Mouse (Mus musculus) G1E (cell line): ENCODE measurements around the gene Pcbp4. TPM values are rescaled to one million over a fixed set of nuclear protein-coding genes. Genes with fewer than 3 reads are reported as not detected.
A peak's percentile ranks its signal among the peaks of the same experiment; 100 is the strongest.

Experiments used
- ATAC-seq: 2 replicates; pipeline ENCODE4 v1.8.0; 2016; ENCODE audit warnings: mild to moderate bottlenecking; ENCODE audit not compliant: insufficient number of reproducible peaks, poor library complexity, low FRiP score, severe bottlenecking; ENCODE audit errors: extremely low read depth
- DNase-seq: peaks from one replicate; pipeline ENCODE4 v3.0.0; 2012; ENCODE audit warnings: low spot score
- H3K27me3 ChIP-seq: 2 replicates; pipeline ENCODE4 v1.6.1; 2012; ENCODE audit warnings: mild to moderate bottlenecking, low read length, inconsistent platforms; ENCODE audit not compliant: insufficient read depth
- H3K36me3 ChIP-seq: replicated peaks from 2 replicates; pipeline ENCODE3; 2012; ENCODE audit warnings: mild to moderate bottlenecking, inconsistent platforms
- H3K4me1 ChIP-seq: 2 replicates; pipeline ENCODE4 v1.6.1; 2012; ENCODE audit warnings: low read depth, low read length, inconsistent platforms, mixed read lengths; ENCODE audit not compliant: insufficient read depth
- H3K4me3 ChIP-seq: 2 replicates; pipeline ENCODE4 v1.5.1; 2012; ENCODE audit warnings: low read depth, mild to moderate bottlenecking, inconsistent platforms, low read length, moderate library complexity, mixed read lengths
- H3K9me3 ChIP-seq: replicated peaks from 2 replicates; pipeline ENCODE4 v1.6.1; 2012; ENCODE audit warnings: inconsistent platforms
- CTCF ChIP-seq: IDR thresholded peaks from 2 replicates; pipeline ENCODE4 v1.5.1; 2012; ENCODE audit warnings: low read depth, low read length, inconsistent platforms, mixed read lengths
- GATA1 ChIP-seq: IDR thresholded peaks from 2 replicates; pipeline ENCODE4 v1.6.1; 2012; ENCODE audit warnings: borderline replicate concordance, low read length, inconsistent platforms, mixed read lengths
- GATA2 ChIP-seq: IDR thresholded peaks from 2 replicates; pipeline ENCODE4 v1.6.1; 2012; ENCODE audit warnings: low read depth, low read length, inconsistent platforms, borderline replicate concordance
- POLR2AphosphoS5 ChIP-seq: IDR thresholded peaks from 2 replicates; pipeline ENCODE4 v1.6.1; 2012; ENCODE audit warnings: low read depth, low read length, inconsistent platforms; ENCODE audit not compliant: insufficient replicate concordance
- TAL1 ChIP-seq: conservative IDR thresholded peaks from 2 replicates; pipeline ENCODE4 v1.6.1; 2012; ENCODE audit warnings: low read depth, low read length, inconsistent platforms, mixed read lengths
- polyA plus RNA-seq: library from polyadenylated mRNA; stranded (reverse); fragments of >175 nt; gene quantifications from 2 replicates; pipeline ENCODE4 v1.2.3, GENCODE M21; 2012
- total RNA-seq, 2 experiments: library from RNA; stranded (forward) in 1 of 2; stranded (reverse) in 1 of 2; fragments of 200-1000 nt in 1 of 2; fragments of >200 nt in 1 of 2; fragmentation: Nextera tagmentation in 1 of 2; gene quantifications; 2 replicates each; pipeline ENCODE4 v1.2.3; 2014 to 2017

Pcbp4 gene
- total and polyA plus RNA-seq, 3 experiments: 2.8 to 18.9 (median 9.9) TPM

DNA sequence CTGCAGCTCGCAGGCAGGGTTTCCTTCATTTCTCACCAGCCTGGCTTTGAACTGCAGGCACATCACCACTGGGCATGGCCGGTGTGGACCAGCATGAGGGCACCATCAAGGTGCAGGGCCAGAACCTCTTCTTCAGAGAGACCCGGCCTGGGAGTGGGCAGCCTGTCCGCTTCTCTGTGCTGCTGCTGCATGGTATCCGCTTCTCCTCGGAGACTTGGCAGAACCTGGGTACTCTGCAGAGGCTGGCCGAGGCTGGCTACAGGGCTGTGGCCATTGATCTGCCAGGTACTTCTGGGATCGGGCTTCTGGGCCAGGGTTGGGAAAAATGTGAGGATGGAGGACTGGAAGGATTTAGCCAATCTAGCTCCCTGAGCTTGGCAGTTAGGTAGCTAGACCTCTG lies 3.1 kb upstream of the Pcbp4 start:
- Histone ChIP-seq H3K9me3 (no peaks in the 10 kb centered on the region), H3K27me3 (peaks cover 48% of the 10 kb centered on the region), H3K4me1 (peaks cover 73% of the 10 kb centered on the region), H3K36me3 (peaks cover 7% of the 10 kb centered on the region), H3K4me3 (no peak overlapping the region)
- TF ChIP-seq GATA1: no peak
- TF ChIP-seq POLR2AphosphoS5: no peak
- no peak for TF ChIP-seq CTCF
- TF ChIP-seq TAL1: no peak
- TF ChIP-seq GATA2: no peak
- DNase-seq (no peak), ATAC-seq (no peak)

GRCm38 (mm10) chr9:106450661-106451060 lies 2.4 kb upstream of the Pcbp4 start:
- Histone ChIP-seq H3K9me3 (no peaks in the 10 kb centered on the region), H3K4me1 (peaks cover 75% of the 10 kb centered on the region), H3K27me3 (peaks cover 55% of the 10 kb centered on the region), H3K4me3 (no peak overlapping the region), H3K36me3 (peaks cover 1% of the 10 kb centered on the region)
- TF ChIP-seq GATA2 (no peak), CTCF (no peak), POLR2AphosphoS5 (no peak), TAL1 (no peak)
- ATAC-seq (no peak), DNase-seq (no peak)

- Histone ChIP-seq H3K4me1 (peaks cover 70% of the 10 kb centered on the region), H3K36me3 (no peaks in the 10 kb centered on the region), H3K9me3 (no peaks in the 10 kb centered on the region), H3K4me3 (no peak overlapping the region), H3K27me3 (peaks cover 62% of the 10 kb centered on the region)
- DNase-seq: no peak
- TF ChIP-seq POLR2AphosphoS5: no peak
- no peak for TF ChIP-seq GATA2
- TF ChIP-seq CTCF: no peak
- TF ChIP-seq TAL1: no peak
- no peak for TF ChIP-seq GATA1
- ATAC-seq: no peak
Observed at GRCm38 (mm10) chr9:106451298-106451697, 1.8 kb upstream of the Pcbp4 start.

DNA sequence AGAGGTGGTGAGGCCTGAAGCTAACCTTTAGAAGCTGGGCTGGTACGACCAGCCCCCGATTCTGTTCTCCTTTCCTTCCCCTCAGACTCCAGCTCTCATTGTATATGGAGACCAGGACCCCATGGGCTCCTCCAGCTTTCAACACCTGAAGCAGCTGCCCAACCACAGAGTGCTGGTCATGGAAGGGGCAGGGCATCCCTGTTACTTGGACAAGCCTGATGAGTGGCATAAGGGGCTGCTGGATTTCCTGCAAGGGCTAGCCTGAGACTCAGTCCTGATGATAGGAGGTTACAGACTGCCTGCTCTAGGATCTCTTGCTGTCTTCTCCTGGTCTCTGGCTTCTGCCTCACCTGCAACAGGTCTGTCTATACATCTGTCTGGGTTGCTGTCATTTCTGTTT lies 1.2 kb upstream of the Pcbp4 start:
- peaks cover 69% of the 10 kb centered on the region for H3K4me1 ChIP-seq
- no peak overlapping the region for H3K4me3 ChIP-seq
- no peak for DNase-seq
- TF ChIP-seq GATA2 (no peak), GATA1 (no peak), CTCF (no peak), POLR2AphosphoS5 (no peak), TAL1 (no peak)
- H3K27me3 ChIP-seq: peaks cover 68% of the 10 kb centered on the region
- no peak for ATAC-seq
- no peaks in the 10 kb centered on the region for H3K9me3 ChIP-seq
- H3K36me3 ChIP-seq: no peaks in the 10 kb centered on the region

GRCm38 (mm10) chr9:106452351-106452750 lies 740 bp upstream of the Pcbp4 start:
- no peak for ATAC-seq
- TF ChIP-seq TAL1 (no peak), GATA1 (no peak), POLR2AphosphoS5 (no peak), GATA2 (no peak), CTCF (no peak)
- no peak for DNase-seq
- Histone ChIP-seq H3K27me3 (peaks cover 72% of the 10 kb centered on the region), H3K4me3 (no peak overlapping the region; the same call in 1 of the 2 replicates), H3K36me3 (no peaks in the 10 kb centered on the region), H3K9me3 (no peaks in the 10 kb centered on the region), H3K4me1 (peaks cover 65% of the 10 kb centered on the region)

- Histone ChIP-seq H3K4me1 (peaks cover 60% of the 10 kb centered on the region), H3K4me3 (peak overlapping the region; percentile 73), H3K27me3 (peaks cover 76% of the 10 kb centered on the region), H3K36me3 (no peaks in the 10 kb centered on the region), H3K9me3 (no peaks in the 10 kb centered on the region)
- no peak for TF ChIP-seq GATA2
- no peak for TF ChIP-seq POLR2AphosphoS5
- TF ChIP-seq TAL1: no peak
- TF ChIP-seq CTCF: no peak
- DNase-seq (no peak), ATAC-seq (no peak)
Observed at GRCm38 (mm10) chr9:106452821-106453220, 270 bp upstream of the Pcbp4 start.

GRCm38 (mm10) chr9:106454071-106454761 lies 1.1 kb downstream of the Pcbp4 start:
- DNase-seq: no peak
- H3K9me3 ChIP-seq: no peaks in the 10 kb centered on the region
- no peak for ATAC-seq

More at GRCm38 (mm10) chr9:106454071-106454761, 1.1 kb downstream of the Pcbp4 start:
- peaks cover 86% of the 10 kb centered on the region for H3K27me3 ChIP-seq
- no peaks in the 10 kb centered on the region for H3K36me3 ChIP-seq
- peak overlapping the region; percentile 73 for H3K4me3 ChIP-seq
- H3K4me1 ChIP-seq: peaks cover 48% of the 10 kb centered on the region
- TF ChIP-seq POLR2AphosphoS5: no peak
- no peak for TF ChIP-seq GATA1
- TF ChIP-seq CTCF: no peak
- TF ChIP-seq TAL1: no peak
- no peak for TF ChIP-seq GATA2
